8 mouse cellular contexts compared by ENCODE assay signal in genomic region chr9:56417948-56418737, GRCm38 (mm10). TPM values are rescaled to one million over a fixed set of nuclear protein-coding genes. Genes with fewer than 3 reads are reported as not detected.
A peak's percentile ranks its signal among the peaks of the same experiment; 100 is the strongest.
DNase-seq lines count a peak whose midpoint lies in the region; ATAC-seq lines count a peak whose summit lies in the region.

TSS of gene Peak1 (minus strand) at chr9:56418067.
TSS of gene Hmg20a (plus strand) at chr9:56418609.

- WGBS in intestine, embryonic 14.5 days, result under 1% methylated on average over 54 of the region's 59 CpGs

- intact Hi-C loops in left cerebral cortex, postnatal 14 days (cut with DNase I), result loop anchor here (2.0 to 5.0 kb wide), 4 partner anchors 89 to 206 kb away; no protein-coding TSS in a partner anchor

- peak; percentile 98 to 99 for DNase-seq in adrenal gland, adult 18-20 months (ENCODE audit: low spot score in 2 of 2)
- peak; percentile 100 for DNase-seq in embryo, embryonic 11 days
- peak; percentile 100 for DNase-seq in gastrocnemius, postnatal 25 days
- DNase-seq in intestine, embryonic 14.5 days (ENCODE audit: low spot score), result peak; percentile 99
- peak; percentile 100 for DNase-seq in left cerebral cortex, postnatal 14 days (ENCODE audit: low spot score in 2 of 2)
- peak; percentile 100 for DNase-seq in mesoderm, embryonic 11.5 days (ENCODE audit: low read depth, low spot score)
- DNase-seq in right cerebral cortex, postnatal 36 days (ENCODE audit: low spot score in 2 of 2), result peak; percentile 100
- peak; percentile 100 for DNase-seq in yolk sac, embryonic 10.5 days (ENCODE audit: low spot score)

- H3K9ac ChIP-seq in intestine, embryonic 14.5 days (ENCODE audit: low read length), result peak within 1 kb of the TSS; percentile 65

- peak within 1 kb of the TSS; percentile 87 for H3K4me2 ChIP-seq in intestine, embryonic 14.5 days (ENCODE audit: low read length)

- peak; percentile 96 for ATAC-seq in intestine, embryonic 14.5 days (replicated peaks; ENCODE audit: low FRiP score, low TSS enrichment, low read depth)

- H3K4me3 ChIP-seq in intestine, embryonic 14.5 days (ENCODE audit: low read depth, low read length), result peak within 1 kb of the TSS; percentile 52

- no peaks in the 10 kb centered on the region for H3K36me3 ChIP-seq in intestine, embryonic 14.5 days (ENCODE audit: control insufficient read depth, insufficient read depth, low read length)

- peaks cover 24% of the 10 kb centered on the region for H3K4me1 ChIP-seq in intestine, embryonic 14.5 days (replicated peaks; ENCODE audit: control insufficient read depth, insufficient read depth, low read length)

- peak within 1 kb of the TSS; percentile 89 for H3K27ac ChIP-seq in intestine, embryonic 14.5 days (ENCODE audit: low read depth)

- no peaks in the 10 kb centered on the region for H3K27me3 ChIP-seq in intestine, embryonic 14.5 days (replicated peaks; ENCODE audit: control insufficient read depth, insufficient read depth, low read length)

- H3K9me3 ChIP-seq in intestine, embryonic 14.5 days (ENCODE audit: control insufficient read depth, low read length), result no peaks in the 10 kb centered on the region

RNA-seq across cellular contexts. Expression of gene Peak1, which starts in this region (rescaled TPM):
- total RNA-seq in adrenal gland, adult 18-20 months (2021), result 10 to 100 TPM; 31.0 to 37.7 TPM
- 10 to 100 TPM; 13.1 to 14.3 TPM for total RNA-seq in gastrocnemius, postnatal 25 days (2021)
- polyA plus RNA-seq in intestine, embryonic 14.5 days (2014; fragmentation: Nextera tagmentation; extraction: Ambion mirVana), result 14.4 and 15.8 TPM in 2 replicates
- total RNA-seq in left cerebral cortex, postnatal 14 days (2021), result 10 to 100 TPM; 24.0 to 24.8 TPM

RNA-seq across cellular contexts. Expression of gene Hmg20a, which starts in this region (rescaled TPM):
- 10 to 100 TPM; 31.5 to 37.5 TPM for total RNA-seq in adrenal gland, adult 18-20 months (2021)
- total RNA-seq in gastrocnemius, postnatal 25 days (2021), result 10 to 100 TPM; 13.0 to 13.7 TPM
- 52.2 and 59.9 TPM in 2 replicates for polyA plus RNA-seq in intestine, embryonic 14.5 days (2014; fragmentation: Nextera tagmentation; extraction: Ambion mirVana)
- 10 to 100 TPM; 58.9 to 63.1 TPM for total RNA-seq in left cerebral cortex, postnatal 14 days (2021)

Comparison
In these comparisons a context has a peak if more than half of its experiments do, and no peak if none do; other contexts are left out.
1. Peak in every context shown above with its lines: DNase-seq, ATAC-seq, H3K4me3 ChIP-seq and H3K27ac ChIP-seq.